Mouse (Mus musculus): Measurements from ENCODE around the gene Arfip1. TPM values are rescaled to one million over a fixed set of nuclear protein-coding genes. Genes with fewer than 3 reads are reported as not detected.

Arfip1 gene
- polyA plus RNA-seq, 1 experiment from 2014 or later: 60.9 TPM

- no peaks in the 10 kb centered on the region for H3K36me3 ChIP-seq (ENCODE audit: control insufficient read depth, insufficient read depth, low read length)
- H3K4me2 ChIP-seq (replicated peaks; ENCODE audit: low read depth): peak overlapping the region; percentile 31
- WGBS: 26% methylated on average over 3 of the region's 3 CpGs
- DNase-seq (ENCODE audit: low spot score) (no peak), ATAC-seq (ENCODE audit: low FRiP score, low TSS enrichment) (peak; percentile 68; the same call in 1 of the 2 replicates)
- H3K9me3 ChIP-seq (ENCODE audit: control insufficient read depth, low read length): no peaks in the 10 kb centered on the region
- H3K27me3 ChIP-seq (ENCODE audit: control insufficient read depth, insufficient read depth, low read length): no peaks in the 10 kb centered on the region
- no peak overlapping the region for H3K9ac ChIP-seq (ENCODE audit: low read length)
- H3K27ac ChIP-seq (replicated peaks): peak overlapping the region; percentile 41
- H3K4me1 ChIP-seq (replicated peaks; ENCODE audit: control insufficient read depth, insufficient read depth): peaks cover 8% of the 10 kb centered on the region
- TF ChIP-seq EP300 (optimal IDR thresholded peaks at IDR 0.05) (no peak), CTCF (IDR thresholded peaks at IDR 0.05; ENCODE audit: low read depth) (no peak)
- 0 out of 2 replicates have a peak overlapping the region, but pooled peaks have one; percentile 5 for H3K4me3 ChIP-seq (ENCODE audit: low read depth, low read length)
Observed at GRCm38 (mm10) chr3:84472527-84472926, 109.9 kb downstream of the Arfip1 start.

- Histone ChIP-seq H3K9ac (ENCODE audit: low read length) (no peak overlapping the region), H3K36me3 (ENCODE audit: control insufficient read depth, insufficient read depth, low read length) (no peaks in the 10 kb centered on the region), H3K27ac (replicated peaks) (no peak overlapping the region), H3K4me3 (ENCODE audit: low read depth, low read length) (no peak overlapping the region), H3K9me3 (ENCODE audit: control insufficient read depth, low read length) (no peaks in the 10 kb centered on the region), H3K4me1 (replicated peaks; ENCODE audit: control insufficient read depth, insufficient read depth) (peaks cover 8% of the 10 kb centered on the region), H3K27me3 (ENCODE audit: control insufficient read depth, insufficient read depth, low read length) (no peaks in the 10 kb centered on the region), H3K4me2 (replicated peaks; ENCODE audit: low read depth) (no peak overlapping the region)
- WGBS: 71% methylated on average over 4 of the region's 4 CpGs
- TF ChIP-seq EP300 (optimal IDR thresholded peaks at IDR 0.05): no peak
- no peak for TF ChIP-seq CTCF (IDR thresholded peaks at IDR 0.05; ENCODE audit: low read depth)
- ATAC-seq (ENCODE audit: low FRiP score, low TSS enrichment) (no peak), DNase-seq (ENCODE audit: low spot score) (no peak)
Observed at GRCm38 (mm10) chr3:84471146-84471545, 111.3 kb downstream of the Arfip1 start.

- no peak for ATAC-seq (ENCODE audit: low FRiP score, low TSS enrichment)
- Histone ChIP-seq H3K27me3 (ENCODE audit: control insufficient read depth, insufficient read depth, low read length) (no peaks in the 10 kb centered on the region), H3K4me2 (replicated peaks; ENCODE audit: low read depth) (no peak overlapping the region), H3K4me1 (replicated peaks; ENCODE audit: control insufficient read depth, insufficient read depth) (no peaks in the 10 kb centered on the region), H3K27ac (replicated peaks) (no peak overlapping the region), H3K36me3 (ENCODE audit: control insufficient read depth, insufficient read depth, low read length) (no peaks in the 10 kb centered on the region), H3K9me3 (ENCODE audit: control insufficient read depth, low read length) (no peaks in the 10 kb centered on the region), H3K9ac (ENCODE audit: low read length) (no peak overlapping the region), H3K4me3 (ENCODE audit: low read depth, low read length) (no peak overlapping the region)
- DNase-seq (ENCODE audit: low spot score): no peak
- no peak for TF ChIP-seq CTCF (IDR thresholded peaks at IDR 0.05; ENCODE audit: low read depth)
- no peak for TF ChIP-seq EP300 (optimal IDR thresholded peaks at IDR 0.05)
- WGBS: 60% methylated on average over 4 of the region's 4 CpGs
Observed at GRCm38 (mm10) chr3:84468111-84468453, 114.3 kb downstream of the Arfip1 start.

GRCm38 (mm10) chr3:84467419-84468110 lies 114.9 kb downstream of the Arfip1 start:
- Histone ChIP-seq H3K4me1 (replicated peaks; ENCODE audit: control insufficient read depth, insufficient read depth) (no peaks in the 10 kb centered on the region), H3K27ac (replicated peaks) (no peak overlapping the region), H3K9ac (ENCODE audit: low read length) (no peak overlapping the region), H3K27me3 (ENCODE audit: control insufficient read depth, insufficient read depth, low read length) (no peaks in the 10 kb centered on the region), H3K9me3 (ENCODE audit: control insufficient read depth, low read length) (no peaks in the 10 kb centered on the region), H3K4me3 (ENCODE audit: low read depth, low read length) (no peak overlapping the region), H3K36me3 (ENCODE audit: control insufficient read depth, insufficient read depth, low read length) (no peaks in the 10 kb centered on the region), H3K4me2 (replicated peaks; ENCODE audit: low read depth) (no peak overlapping the region)
- ATAC-seq (ENCODE audit: low FRiP score, low TSS enrichment): no peak
- DNase-seq (ENCODE audit: low spot score): no peak
- TF ChIP-seq EP300 (optimal IDR thresholded peaks at IDR 0.05): no peak
- no peak for TF ChIP-seq CTCF (IDR thresholded peaks at IDR 0.05; ENCODE audit: low read depth)
- 56% methylated on average over 10 of the region's 10 CpGs for WGBS

- no peak overlapping the region for H3K9ac ChIP-seq (ENCODE audit: low read length)
- ATAC-seq (ENCODE audit: low FRiP score, low TSS enrichment): no peak
- H3K4me3 ChIP-seq (ENCODE audit: low read depth, low read length): no peak overlapping the region
- WGBS: 80% methylated on average over 6 of the region's 6 CpGs
- no peaks in the 10 kb centered on the region for H3K36me3 ChIP-seq (ENCODE audit: control insufficient read depth, insufficient read depth, low read length)
- H3K4me1 ChIP-seq (replicated peaks; ENCODE audit: control insufficient read depth, insufficient read depth): peaks cover under 1% of the 10 kb centered on the region; the same call in 1 of the 2 replicates
- no peaks in the 10 kb centered on the region for H3K9me3 ChIP-seq (ENCODE audit: control insufficient read depth, low read length)
- H3K27ac ChIP-seq (replicated peaks): no peak overlapping the region
- no peak for DNase-seq (ENCODE audit: low spot score)
- TF ChIP-seq EP300 (optimal IDR thresholded peaks at IDR 0.05) (no peak), CTCF (IDR thresholded peaks at IDR 0.05; ENCODE audit: low read depth) (no peak)
- no peaks in the 10 kb centered on the region for H3K27me3 ChIP-seq (ENCODE audit: control insufficient read depth, insufficient read depth, low read length)
- no peak overlapping the region for H3K4me2 ChIP-seq (replicated peaks; ENCODE audit: low read depth)
Observed at GRCm38 (mm10) chr3:84465822-84466500, 116.5 kb downstream of the Arfip1 start.

- H3K4me2 ChIP-seq (replicated peaks; ENCODE audit: low read depth): no peak overlapping the region
- peak overlapping the region; percentile 49; the same call in 1 of the 2 replicates for H3K27ac ChIP-seq (replicated peaks)
- WGBS: 15% methylated on average over 4 of the region's 4 CpGs
- H3K4me3 ChIP-seq (ENCODE audit: low read depth, low read length): no peak overlapping the region
- H3K36me3 ChIP-seq (ENCODE audit: control insufficient read depth, insufficient read depth, low read length): no peaks in the 10 kb centered on the region
- H3K9ac ChIP-seq (ENCODE audit: low read length): no peak overlapping the region
- ATAC-seq (ENCODE audit: low FRiP score, low TSS enrichment) (peak; percentile 80), DNase-seq (ENCODE audit: low spot score) (no peak)
- H3K4me1 ChIP-seq (replicated peaks; ENCODE audit: control insufficient read depth, insufficient read depth): peaks cover 6% of the 10 kb centered on the region; the same call in 1 of the 2 replicates
- no peaks in the 10 kb centered on the region for H3K27me3 ChIP-seq (ENCODE audit: control insufficient read depth, insufficient read depth, low read length)
- TF ChIP-seq EP300 (optimal IDR thresholded peaks at IDR 0.05) (no peak), CTCF (IDR thresholded peaks at IDR 0.05; ENCODE audit: low read depth) (no peak)
- no peaks in the 10 kb centered on the region for H3K9me3 ChIP-seq (ENCODE audit: control insufficient read depth, low read length)
Observed at GRCm38 (mm10) chr3:84461687-84462086, 120.7 kb downstream of the Arfip1 start.
